Mouse (Mus musculus) intestine, postnatal 0 days (tissue): Measurements from ENCODE around the gene Ascl4. TPM values are rescaled to one million over a fixed set of nuclear protein-coding genes. Genes with fewer than 3 reads are reported as not detected.

Source experiments
- ATAC-seq: fragments of 200-750 bp; cut with Nextera tagmentation; 2 replicates; pipeline ENCODE4 v1.8.0; 2017; ENCODE audit warnings: mild to moderate bottlenecking, moderate TSS enrichment, moderate library complexity
- H3K27ac ChIP-seq: fragments of 300-500 bp; sonication (generic); 2 replicates; pipeline ENCODE4 v1.5.1; 2014; ENCODE audit warnings: mild to moderate bottlenecking, low read depth, low read length, moderate library complexity
- H3K27me3 ChIP-seq: fragments of 300-500 bp; sonication (generic); replicated peaks from 2 replicates; pipeline ENCODE4 v1.6.1; 2014; ENCODE audit warnings: low read length, mixed read lengths; ENCODE audit not compliant: control insufficient read depth, insufficient read depth
- H3K36me3 ChIP-seq: fragments of 300-500 bp; sonication (generic); 2 replicates; pipeline ENCODE4 v1.6.1; 2014; ENCODE audit warnings: mild to moderate bottlenecking, moderate library complexity; ENCODE audit not compliant: control insufficient read depth, insufficient read depth
- H3K4me1 ChIP-seq: fragments of 300-500 bp; sonication (generic); replicated peaks from 2 replicates; pipeline ENCODE4 v1.6.1; 2014; ENCODE audit warnings: antibody characterized with exemption, low read length, mixed read lengths; ENCODE audit not compliant: control insufficient read depth, insufficient read depth
- H3K4me2 ChIP-seq: fragments of 300-500 bp; sonication (generic); replicated peaks from 2 replicates; pipeline ENCODE4 v1.6.1; 2014; ENCODE audit warnings: low read depth, mild to moderate bottlenecking, moderate library complexity
- H3K4me3 ChIP-seq: fragments of 300-500 bp; sonication (generic); 2 replicates; pipeline ENCODE4 v1.5.1; 2014; ENCODE audit warnings: low read depth, low read length
- H3K9ac ChIP-seq: fragments of 300-500 bp; sonication (generic); 2 replicates; pipeline ENCODE4 v1.6.1; 2014; ENCODE audit warnings: mild to moderate bottlenecking, low read depth, low read length
- H3K9me3 ChIP-seq: fragments of 300-500 bp; sonication (generic); 2 replicates; pipeline ENCODE4 v1.6.1; 2016; ENCODE audit warnings: mixed run types; ENCODE audit not compliant: control insufficient read depth
- CTCF ChIP-seq: sonication (generic); IDR thresholded peaks from 2 replicates; pipeline ENCODE4 v1.5.1; 2016; ENCODE audit warnings: low read depth, mild to moderate bottlenecking, control low read depth, antibody characterized with exemption, moderate library complexity
- WGBS: fragments of 180-500 bp; shearing (Covaris S2); extraction: QIAGEN DNeasy Blood & Tissue Kit; methylation state at CpG from one replicate; pipeline ENCODE4 v1.1.7; 2014; 5-methylcytosine and 5-hydroxymethylcytosine counted together
- polyA plus RNA-seq: library from polyadenylated mRNA; unstranded; fragments of >200 nt; fragmentation: Nextera tagmentation; extraction: Ambion mirVana; gene quantifications from 2 replicates; pipeline ENCODE4 v1.2.1, GENCODE M21; 2015

Ascl4 gene
- polyA plus RNA-seq, 1 experiment from 2014 or later = 0.20 TPM

DNA sequence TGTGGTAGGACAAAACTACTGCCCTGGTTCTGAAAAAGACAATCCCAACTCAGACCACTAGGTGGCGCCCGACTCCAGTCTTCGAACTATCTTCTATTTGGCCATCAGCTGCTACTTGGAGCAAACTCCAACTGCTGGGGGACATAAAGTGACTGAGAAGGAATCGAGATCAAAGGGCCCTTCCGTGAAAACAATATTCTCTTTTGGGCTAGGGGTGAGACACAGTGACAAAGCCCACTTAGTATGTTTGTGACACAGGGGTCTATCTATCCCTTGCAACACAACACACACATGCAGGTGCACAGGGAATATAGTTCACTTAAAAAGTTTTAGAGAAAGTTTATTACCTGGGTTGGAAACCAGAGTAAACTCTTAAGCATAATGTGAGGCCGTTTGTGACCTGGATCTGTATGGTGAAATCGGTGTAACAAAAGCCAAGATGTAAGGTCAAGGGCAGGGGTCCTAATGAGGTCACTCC is 40.7 kb downstream of the Ascl4 start:
- Histone ChIP-seq H3K4me1 (no peaks in the 10 kb centered on the region), H3K9ac (no peak overlapping the region), H3K27me3 (no peaks in the 10 kb centered on the region), H3K9me3 (no peaks in the 10 kb centered on the region), H3K4me2 (no peak overlapping the region), H3K4me3 (no peak overlapping the region), H3K36me3 (no peaks in the 10 kb centered on the region), H3K27ac (no peak overlapping the region)
- WGBS = 12% methylated on average over 7 of the region's 7 CpGs
- ATAC-seq = peak; percentile 28; the same call in 1 of the 2 replicates
- TF ChIP-seq CTCF = peak; percentile 94

DNA sequence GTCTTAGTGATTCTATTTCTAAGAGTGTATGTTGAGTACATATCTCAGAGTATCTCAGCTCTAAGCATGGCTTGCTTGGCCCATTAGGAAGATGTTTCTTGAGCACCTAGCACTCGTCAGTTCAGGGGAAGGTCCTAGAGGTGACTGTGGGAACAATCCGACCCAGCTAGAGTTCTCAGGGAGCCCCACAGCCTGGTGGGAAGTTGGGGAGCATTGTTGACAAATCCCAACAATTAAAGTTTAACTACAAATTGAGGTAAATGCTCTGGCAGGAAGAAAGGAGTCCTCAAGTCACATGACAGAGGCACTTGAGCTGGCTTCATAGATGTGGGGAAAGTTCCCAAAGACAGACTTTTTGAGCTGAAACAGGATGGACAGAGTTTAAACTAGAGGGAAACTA is 41.2 kb downstream of the Ascl4 start:
- no peak overlapping the region for H3K9ac ChIP-seq
- ATAC-seq = no peak
- no peaks in the 10 kb centered on the region for H3K36me3 ChIP-seq
- no peaks in the 10 kb centered on the region for H3K4me1 ChIP-seq
- TF ChIP-seq CTCF = no peak
- no peaks in the 10 kb centered on the region for H3K27me3 ChIP-seq
- no peak overlapping the region for H3K27ac ChIP-seq
- H3K4me3 ChIP-seq = no peak overlapping the region
- no peaks in the 10 kb centered on the region for H3K9me3 ChIP-seq
- 48% methylated on average over 2 of the region's 2 CpGs for WGBS
- no peak overlapping the region for H3K4me2 ChIP-seq

DNA sequence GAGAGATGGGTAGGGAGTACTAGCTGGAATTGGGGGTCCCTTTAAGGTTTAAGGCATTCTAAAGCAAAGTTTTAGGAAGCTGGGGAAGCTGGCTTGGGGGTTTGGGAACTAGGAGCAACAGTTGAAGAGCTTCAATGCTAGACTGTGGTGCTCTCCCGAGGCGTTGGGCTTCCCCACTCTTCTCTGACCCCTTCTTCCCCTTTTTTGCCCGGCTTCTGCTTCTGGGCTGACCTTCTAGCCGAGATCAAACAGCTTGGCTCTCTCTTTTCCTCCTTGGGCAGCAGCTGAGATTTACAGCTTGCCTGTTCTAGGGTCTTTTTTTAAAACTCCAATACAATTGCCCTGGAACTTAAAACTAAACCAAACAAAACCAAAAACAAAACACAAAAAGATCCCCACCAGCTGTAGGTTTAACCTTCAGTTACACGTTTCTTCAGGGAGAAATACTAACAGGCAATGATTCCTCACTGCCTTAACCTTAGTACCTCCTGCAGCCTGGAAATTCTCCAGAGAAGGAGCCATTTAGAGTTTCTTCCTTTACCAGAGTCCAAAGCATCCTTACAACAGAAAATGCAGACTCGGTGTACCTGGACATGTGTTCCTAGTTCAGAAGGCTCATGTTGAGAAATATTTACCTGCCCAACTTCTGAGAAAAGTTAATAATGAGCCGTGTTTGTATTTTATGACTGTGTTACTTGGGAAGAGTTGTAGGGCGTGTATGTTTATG is 42.6 kb downstream of the Ascl4 start:
- TF ChIP-seq CTCF = no peak
- 40% methylated on average over 8 of the region's 8 CpGs for WGBS
- no peak for ATAC-seq

DNA sequence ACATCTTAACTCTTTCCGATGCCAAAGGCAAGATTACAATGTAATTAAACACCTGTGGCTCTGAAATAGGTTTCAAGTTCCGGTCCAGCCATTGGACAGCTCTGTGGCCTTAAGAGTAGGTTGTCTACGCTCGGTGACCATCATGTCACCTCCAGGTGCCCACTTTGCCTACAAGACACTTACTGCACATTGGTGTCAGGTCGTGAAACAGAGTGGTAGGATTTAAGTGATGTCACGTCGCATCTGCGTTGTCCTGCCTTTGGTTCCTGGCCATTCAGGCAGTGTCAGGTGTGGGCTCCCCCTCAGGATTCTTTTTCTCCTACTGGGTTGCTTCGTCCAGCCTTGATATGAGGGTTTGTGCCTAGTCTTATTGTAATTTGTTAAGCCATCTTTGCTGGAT is 44.3 kb downstream of the Ascl4 start:
- Histone ChIP-seq H3K9ac (no peak overlapping the region), H3K9me3 (no peaks in the 10 kb centered on the region), H3K4me1 (no peaks in the 10 kb centered on the region), H3K27me3 (no peaks in the 10 kb centered on the region), H3K27ac (no peak overlapping the region), H3K4me3 (no peak overlapping the region), H3K36me3 (no peaks in the 10 kb centered on the region), H3K4me2 (no peak overlapping the region)
- TF ChIP-seq CTCF = no peak
- 91% methylated on average over 9 of the region's 9 CpGs for WGBS
- ATAC-seq = no peak

More for the DNA sequence above, 42.6 kb downstream of the Ascl4 start:
- Histone ChIP-seq H3K36me3 (no peaks in the 10 kb centered on the region), H3K9ac (no peak overlapping the region), H3K4me1 (no peaks in the 10 kb centered on the region), H3K27ac (no peak overlapping the region), H3K9me3 (no peaks in the 10 kb centered on the region), H3K27me3 (no peaks in the 10 kb centered on the region), H3K4me3 (no peak overlapping the region), H3K4me2 (no peak overlapping the region)

DNA sequence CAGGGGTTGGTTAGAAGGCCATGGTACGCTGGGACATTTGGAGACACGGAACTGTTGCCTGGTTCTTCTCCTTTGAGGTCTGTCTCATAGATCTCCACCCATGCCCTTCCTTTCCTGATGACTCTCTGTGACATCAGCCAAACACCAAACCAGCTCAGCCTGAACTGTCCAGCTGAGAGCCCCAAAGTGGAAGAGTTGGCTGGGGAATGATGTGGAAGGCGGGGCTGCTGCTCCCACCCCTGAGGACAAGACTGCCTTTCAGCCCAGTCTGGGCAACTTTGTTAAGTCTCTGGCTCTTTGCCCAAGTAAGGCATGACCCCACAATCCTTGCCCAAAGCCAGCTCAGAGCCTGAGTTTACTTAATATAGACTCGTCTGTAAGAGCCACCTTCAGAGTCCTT is 45.4 kb downstream of the Ascl4 start:
- Histone ChIP-seq H3K4me1 (no peaks in the 10 kb centered on the region), H3K9ac (no peak overlapping the region), H3K36me3 (no peaks in the 10 kb centered on the region), H3K4me2 (no peak overlapping the region), H3K27me3 (no peaks in the 10 kb centered on the region), H3K4me3 (no peak overlapping the region), H3K9me3 (no peaks in the 10 kb centered on the region), H3K27ac (no peak overlapping the region)
- ATAC-seq = no peak
- TF ChIP-seq CTCF = no peak
- 72% methylated on average over 4 of the region's 4 CpGs for whole genome bisulfite sequencing

DNA sequence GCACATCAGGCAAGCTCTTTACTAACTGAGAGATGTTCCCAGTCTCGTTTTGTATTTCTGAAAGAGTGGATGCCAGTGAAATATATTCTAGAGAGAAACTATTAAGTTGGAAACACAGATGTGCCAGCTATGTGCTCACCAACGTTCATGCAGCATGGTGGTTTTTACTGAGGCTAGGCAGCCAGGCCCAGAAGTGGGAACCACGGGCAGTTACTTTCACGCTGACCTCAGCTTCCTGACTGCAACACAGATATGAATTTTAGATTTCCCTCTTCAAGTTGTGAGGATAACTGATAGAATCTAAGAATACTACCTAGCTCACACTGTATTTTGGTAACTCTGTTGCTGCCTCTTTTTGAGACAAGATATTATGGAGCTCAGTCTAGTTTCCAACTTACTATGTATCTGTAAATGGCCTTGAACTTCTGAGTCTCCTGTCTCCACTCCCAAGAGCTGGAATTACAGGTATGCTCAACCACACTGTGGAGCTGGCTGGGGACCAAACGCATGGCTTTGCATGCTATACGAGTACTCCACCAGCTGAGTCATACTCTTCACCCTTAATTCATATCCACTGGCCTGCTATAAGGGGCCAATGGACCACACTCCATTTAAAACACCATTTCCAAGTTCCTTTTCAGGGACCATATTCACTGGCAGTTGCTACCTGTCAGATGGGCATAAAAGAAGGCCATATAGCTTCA is 62.1 kb downstream of the Ascl4 start:
- Histone ChIP-seq H3K27ac (no peak overlapping the region), H3K4me1 (no peaks in the 10 kb centered on the region), H3K4me3 (no peak overlapping the region), H3K36me3 (no peaks in the 10 kb centered on the region), H3K27me3 (no peaks in the 10 kb centered on the region), H3K9me3 (no peaks in the 10 kb centered on the region), H3K9ac (no peak overlapping the region), H3K4me2 (no peak overlapping the region)
- ATAC-seq = no peak
- TF ChIP-seq CTCF = no peak
- WGBS = 72% methylated on average over 6 of the region's 6 CpGs
